Mouse (Mus musculus) lung, adult 2 months (tissue): ENCODE results near the gene Mad1l1.

ENCODE experiments used
- CTCF ChIP-seq: fragments of 200-500 bp; IDR thresholded peaks from 2 replicates; pipeline ENCODE4 v1.5.1; 2011; ENCODE audit warnings: mild to moderate bottlenecking, low read length, control low read depth; ENCODE audit not compliant: insufficient read depth
- POLR2A ChIP-seq: fragments of 200-500 bp; IDR thresholded peaks from 2 replicates; pipeline ENCODE4 v1.6.1; 2011; ENCODE audit warnings: low read depth, mild to moderate bottlenecking, control low read depth, low read length, borderline replicate concordance; ENCODE audit errors: extremely low read depth

GRCm38 (mm10) chr5:139969151-139969948 is 352.0 kb downstream of the Mad1l1 start:
- TF ChIP-seq CTCF (no peak), POLR2A (no peak)
